Mouse (Mus musculus) cortical plate, adult 2 months (tissue): ENCODE data around the gene Atp13a1. TPM values are rescaled to one million over a fixed set of nuclear protein-coding genes. Genes with fewer than 3 reads are reported as not detected.

Experiments used
- H3K27ac ChIP-seq: fragments of 200-500 bp; 2 replicates; pipeline ENCODE4 v1.5.1; 2012; ENCODE audit warnings: low read length, control low read depth, inconsistent platforms; ENCODE audit not compliant: insufficient read depth
- H3K4me1 ChIP-seq: fragments of 200-500 bp; 2 replicates; pipeline ENCODE4 v1.6.1; 2011; ENCODE audit warnings: low read length; ENCODE audit not compliant: control insufficient read depth, insufficient read depth
- H3K4me3 ChIP-seq: fragments of 200-500 bp; 2 replicates; pipeline ENCODE4 v1.5.1; 2011; ENCODE audit warnings: mild to moderate bottlenecking, low read length, control low read depth; ENCODE audit not compliant: insufficient read depth
- CTCF ChIP-seq: fragments of 200-500 bp; IDR thresholded peaks from 2 replicates; pipeline ENCODE4 v1.5.1; 2011; ENCODE audit warnings: mild to moderate bottlenecking, control low read depth, low read length; ENCODE audit not compliant: insufficient read depth; ENCODE audit errors: extremely low read depth
- POLR2A ChIP-seq: fragments of 200-500 bp; IDR thresholded peaks from 2 replicates; pipeline ENCODE4 v1.6.1; 2011; ENCODE audit warnings: mild to moderate bottlenecking, low read length, control low read depth; ENCODE audit not compliant: insufficient read depth; ENCODE audit errors: extremely low read depth
- polyA plus RNA-seq: library from polyadenylated mRNA; depleted of rRNA; stranded (reverse); fragments of >200 nt; gene quantifications from 2 replicates; pipeline ENCODE4 v1.2.3, GENCODE M21; 2012

The Atp13a1 gene
- polyA plus RNA-seq, 1 experiment, result 49.2 TPM

- H3K4me3 ChIP-seq, result peak overlapping the region; percentile 69; the same call in 1 of the 2 replicates
- no peak for TF ChIP-seq CTCF
- TF ChIP-seq POLR2A, result no peak
- H3K4me1 ChIP-seq, result peaks cover 3% of the 10 kb centered on the region
- H3K27ac ChIP-seq, result no peak overlapping the region
Measured at GRCm38 (mm10) chr8:69775149-69775534, 15.8 kb upstream of the Atp13a1 start.

DNA sequence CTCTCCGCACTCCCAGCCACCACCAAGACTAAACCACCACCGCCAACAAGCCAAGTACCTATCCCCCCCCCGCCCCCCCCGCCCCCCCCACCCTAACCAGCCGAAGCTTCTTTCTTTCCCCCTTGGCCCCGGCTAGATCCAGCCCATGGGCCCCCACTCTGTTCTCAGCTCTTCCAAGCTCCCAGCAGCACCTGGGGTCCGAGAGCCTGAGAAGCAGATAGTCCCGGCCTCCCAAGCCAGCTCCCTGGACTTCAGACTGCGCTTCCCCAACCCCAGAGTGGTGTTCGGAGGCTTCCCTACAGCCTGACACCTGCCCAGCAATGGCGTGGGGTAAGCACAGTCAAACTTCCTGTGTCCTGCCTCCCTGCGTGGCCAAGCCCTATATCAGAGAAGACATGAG, 13.9 kb upstream of the Atp13a1 start:
- TF ChIP-seq POLR2A (no peak), CTCF (no peak)

GRCm38 (mm10) chr8:69789105-69789504, 1.9 kb upstream of the Atp13a1 start:
- Histone ChIP-seq H3K27ac (no peak overlapping the region), H3K4me3 (no peak overlapping the region), H3K4me1 (peaks cover 1% of the 10 kb centered on the region; the same call in 1 of the 2 replicates)
- TF ChIP-seq CTCF (no peak), POLR2A (no peak)

More for the DNA sequence above, 13.9 kb upstream of the Atp13a1 start:
- Histone ChIP-seq H3K4me1 (no peaks in the 10 kb centered on the region; the same call in 1 of the 2 replicates), H3K27ac (no peak overlapping the region), H3K4me3 (no peak overlapping the region)

DNA sequence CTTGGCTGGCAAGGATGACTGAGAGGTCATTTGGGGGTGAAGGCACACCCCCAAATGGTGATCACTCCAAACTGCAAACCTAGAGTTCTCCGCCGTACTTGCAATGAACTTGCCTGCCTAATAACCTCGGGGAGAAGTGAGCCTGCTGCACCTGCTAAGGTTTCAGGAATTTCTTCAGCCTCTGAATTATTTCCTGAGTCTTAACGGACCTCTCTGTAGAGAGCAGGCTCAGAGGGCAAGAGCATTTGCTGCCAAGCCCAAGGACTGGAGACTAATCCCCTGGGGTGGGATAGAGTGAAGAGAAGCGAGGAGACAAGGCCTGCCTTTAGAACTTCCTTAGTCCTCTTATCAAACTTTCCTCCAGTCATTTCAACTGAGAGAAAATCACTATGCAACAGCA, 1.2 kb upstream of the Atp13a1 start:
- Histone ChIP-seq H3K4me3 (no peak overlapping the region), H3K27ac (no peak overlapping the region), H3K4me1 (peaks cover 1% of the 10 kb centered on the region; the same call in 1 of the 2 replicates)
- TF ChIP-seq CTCF, result no peak
- TF ChIP-seq POLR2A, result no peak

GRCm38 (mm10) chr8:69790364-69790763, 599 bp upstream of the Atp13a1 start:
- Histone ChIP-seq H3K4me3 (peak overlapping the region; percentile 96), H3K27ac (no peak overlapping the region), H3K4me1 (peaks cover 1% of the 10 kb centered on the region; the same call in 1 of the 2 replicates)
- TF ChIP-seq POLR2A, result no peak
- no peak for TF ChIP-seq CTCF

DNA sequence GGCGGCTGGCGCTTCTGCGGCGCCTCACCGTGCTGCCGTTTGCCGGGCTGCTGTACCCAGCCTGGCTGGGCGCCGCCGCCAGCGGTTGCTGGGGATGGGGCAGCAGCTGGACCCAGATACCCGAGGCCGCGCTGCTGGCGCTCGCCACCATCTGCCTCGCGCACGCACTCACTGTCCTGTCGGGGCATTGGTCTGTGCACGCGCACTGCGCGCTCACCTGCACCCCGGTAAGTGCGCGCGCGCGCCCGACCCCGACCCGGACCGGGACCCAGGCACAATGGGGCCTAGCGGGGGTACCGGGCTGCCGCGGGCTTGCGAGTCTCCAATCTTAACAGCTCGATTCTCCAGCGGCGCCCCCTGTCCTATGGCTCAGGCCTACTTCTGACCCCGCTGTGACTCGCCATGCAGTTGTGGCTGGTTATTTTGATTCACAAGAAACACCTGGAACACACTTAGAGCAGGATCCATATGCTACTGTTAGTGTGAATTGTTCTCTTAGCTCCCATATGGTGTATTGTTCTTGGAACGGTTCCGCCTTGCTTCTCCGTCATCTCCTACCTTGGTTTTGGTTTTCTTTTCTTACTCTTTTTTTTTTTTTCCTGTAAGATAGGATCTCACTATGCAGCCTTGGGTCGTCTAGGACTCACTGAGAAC, 579 bp downstream of the Atp13a1 start:
- TF ChIP-seq POLR2A, result no peak
- TF ChIP-seq CTCF, result no peak
- Histone ChIP-seq H3K27ac (peak overlapping the region; percentile 75; the same call in 1 of the 2 replicates), H3K4me3 (peak overlapping the region; percentile 96), H3K4me1 (peaks cover 1% of the 10 kb centered on the region; the same call in 1 of the 2 replicates)

- Histone ChIP-seq H3K27ac (no peak overlapping the region), H3K4me3 (no peak overlapping the region), H3K4me1 (peaks cover 1% of the 10 kb centered on the region; the same call in 1 of the 2 replicates)
- no peak for TF ChIP-seq POLR2A
- TF ChIP-seq CTCF, result no peak
Measured at GRCm38 (mm10) chr8:69793666-69794065, 2.7 kb downstream of the Atp13a1 start.

DNA sequence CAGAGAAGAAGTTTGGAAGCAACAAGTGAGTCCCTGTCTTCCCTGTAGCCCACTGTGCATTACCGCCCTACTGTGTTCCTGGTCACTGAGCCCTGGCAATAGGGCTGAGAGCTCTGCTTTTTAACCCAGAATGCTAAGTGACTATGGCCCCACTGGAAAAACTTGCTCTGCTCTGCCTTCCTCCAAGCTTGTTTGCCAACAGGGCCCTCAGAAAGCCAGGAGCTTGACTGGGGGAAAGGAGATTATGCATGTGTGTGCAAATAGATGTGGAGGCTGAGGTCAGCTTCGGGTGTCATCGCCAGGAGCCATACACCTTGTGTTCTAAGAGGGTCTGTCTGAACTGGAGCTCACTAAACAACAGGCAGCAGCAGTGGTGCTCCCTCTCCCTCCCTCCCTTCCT, 3.1 kb downstream of the Atp13a1 start:
- H3K27ac ChIP-seq, result no peak overlapping the region
- no peak for TF ChIP-seq POLR2A
- TF ChIP-seq CTCF, result no peak
- peaks cover 1% of the 10 kb centered on the region; the same call in 1 of the 2 replicates for H3K4me1 ChIP-seq
- H3K4me3 ChIP-seq, result no peak overlapping the region

DNA sequence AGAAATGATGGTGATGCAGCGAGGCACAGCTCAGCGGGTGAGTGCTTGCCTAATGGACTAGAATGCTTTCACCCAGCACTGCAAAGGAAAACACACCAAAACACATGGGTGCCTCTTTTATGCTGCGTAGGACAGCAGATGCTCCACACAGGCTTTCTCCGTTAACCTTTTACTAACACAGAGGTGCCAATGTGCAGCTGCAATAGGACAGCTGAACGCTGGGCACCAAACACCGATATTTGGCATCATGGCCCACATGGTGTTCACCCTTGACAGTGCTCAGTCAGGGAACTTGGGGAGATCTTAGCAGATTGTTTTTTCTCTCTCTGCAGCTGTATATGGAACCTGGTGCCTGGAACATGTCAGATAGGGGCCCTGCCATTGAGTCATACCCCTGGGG, 3.9 kb downstream of the Atp13a1 start:
- no peak overlapping the region for H3K27ac ChIP-seq
- peaks cover 1% of the 10 kb centered on the region; the same call in 1 of the 2 replicates for H3K4me1 ChIP-seq
- TF ChIP-seq CTCF, result no peak
- TF ChIP-seq POLR2A, result no peak
- H3K4me3 ChIP-seq, result no peak overlapping the region

GRCm38 (mm10) chr8:69796721-69797345, 5.9 kb downstream of the Atp13a1 start:
- TF ChIP-seq POLR2A (no peak), CTCF (no peak)
- Histone ChIP-seq H3K4me1 (peaks cover 1% of the 10 kb centered on the region; the same call in 1 of the 2 replicates), H3K4me3 (no peak overlapping the region), H3K27ac (no peak overlapping the region)
